Mouse (Mus musculus) lung, postnatal 0 days (tissue): Measurements from ENCODE around the gene Gm38100.

Experiments
- CTCF ChIP-seq: IDR thresholded peaks from 2 replicates; pipeline ENCODE4 v1.5.1; 2016; ENCODE audit warnings: antibody characterized with exemption, mild to moderate bottlenecking
- EP300 ChIP-seq: IDR thresholded peaks from 2 replicates; pipeline ENCODE4 v1.6.1; 2016; ENCODE audit warnings: antibody characterized with exemption, mild to moderate bottlenecking, control low read depth

- TF ChIP-seq CTCF (no peak), EP300 (no peak)
These were observed 11.3 kb downstream of the Gm38100 start for GRCm38 (mm10) chr1:175931391-175931790.
